Comparison of ENCODE assay signal across 8 mouse cellular contexts in genomic region chr1:73902171-73902991, GRCm38 (mm10).
DNase-seq lines count a peak whose midpoint lies in the region; ATAC-seq and TF ChIP-seq lines count a peak whose summit lies in the region.

No protein-coding gene starts in this region.

- H3K4me3 ChIP-seq in midbrain, embryonic 11.5 days (ENCODE audit: low read depth, low read length), result no peak overlapping the region
- no peak overlapping the region for H3K4me3 ChIP-seq in spleen, adult 2 months (ENCODE audit: extremely low read depth, insufficient read depth, insufficient read length)

- peak; percentile 70 for DNase-seq in urinary bladder, postnatal 14 days (ENCODE audit: low spot score)
- DNase-seq in urinary bladder, postnatal 4 days (ENCODE audit: low spot score in 2 of 2), result no peak
- peak; percentile 36 for DNase-seq in cerebellum, adult 9-11 months
- peak; percentile 75 for DNase-seq in gastrocnemius, adult 18-20 months (ENCODE audit: low spot score)
- peak; percentile 77 to 80 for DNase-seq in left cerebral cortex, postnatal 25 days (ENCODE audit: low spot score in 2 of 2)
- DNase-seq in midbrain, embryonic 11.5 days (ENCODE audit: low spot score, missing footprints), result peak; percentile 99
- DNase-seq in spleen, adult 2 months (ENCODE audit: low read depth in 1 of 2, low spot score in 2 of 2), result peak; percentile 36 to 52

- H3K4me1 ChIP-seq in midbrain, embryonic 11.5 days (ENCODE audit: control insufficient read depth, insufficient read depth, low read length), result no peaks in the 10 kb centered on the region
- no peaks in the 10 kb centered on the region for H3K4me1 ChIP-seq in spleen, adult 2 months (ENCODE audit: control insufficient read depth, insufficient read depth, insufficient read length)

- 27% methylated on average over 16 of the region's 16 CpGs for WGBS in midbrain, embryonic 11.5 days
- whole genome bisulfite sequencing in spleen, adult 2 months, result 31% methylated on average over 16 of the region's 16 CpGs

- H3K9me3 ChIP-seq in midbrain, embryonic 11.5 days (ENCODE audit: control insufficient read depth, low read length), result no peaks in the 10 kb centered on the region

- no peak overlapping the region for H3K27ac ChIP-seq in midbrain, embryonic 11.5 days (ENCODE audit: low read depth, low read length)
- H3K27ac ChIP-seq in spleen, adult 2 months (ENCODE audit: insufficient read depth, low read length), result no peak overlapping the region

- no peaks in the 10 kb centered on the region for H3K36me3 ChIP-seq in midbrain, embryonic 11.5 days (ENCODE audit: control insufficient read depth, insufficient read depth, low read length)
- no peaks in the 10 kb centered on the region for H3K36me3 ChIP-seq in spleen, adult 2 months (ENCODE audit: control insufficient read depth, insufficient read depth, low read length)

- H3K27me3 ChIP-seq in midbrain, embryonic 11.5 days (ENCODE audit: control insufficient read depth, insufficient read depth, low read length), result no peaks in the 10 kb centered on the region
- H3K27me3 ChIP-seq in spleen, adult 2 months (ENCODE audit: control insufficient read depth, insufficient read depth, low read length), result no peaks in the 10 kb centered on the region

- no peak overlapping the region for H3K4me2 ChIP-seq in midbrain, embryonic 11.5 days

- intact Hi-C loops in left cerebral cortex, postnatal 25 days (cut with DNase I), result loop anchor here (1.0 to 10.0 kb wide), 6 partner anchors 84 to 392 kb away; partner anchors contain the start of genes Rufy4 and Tns1

- no peak for TF ChIP-seq POLR2A in spleen, adult 2 months (IDR thresholded peaks at IDR 0.05; ENCODE audit: low read depth, low read length)

- peak; percentile 65; the same call in 1 of the 2 replicates for TF ChIP-seq CTCF in spleen, adult 2 months (IDR thresholded peaks at IDR 0.05; ENCODE audit: extremely low read depth, insufficient read depth, insufficient read length, insufficient replicate concordance)

- H3K9ac ChIP-seq in midbrain, embryonic 11.5 days (ENCODE audit: low read length), result no peak overlapping the region; the same call in 1 of the 2 replicates

- peak; percentile 54 for ATAC-seq in inflammation-experienced regulatory T-cells, adult 6 months
- peak; percentile 30; the same call in 1 of the 2 replicates for ATAC-seq in midbrain, embryonic 11.5 days (ENCODE audit: low FRiP score)

Comparison
In these comparisons a context has a peak if more than half of its experiments do, and no peak if none do; other contexts are left out.
1. DNase-seq: peak in urinary bladder, postnatal 14 days (single experiment), cerebellum, adult 9-11 months (single experiment), gastrocnemius, adult 18-20 months (single experiment), left cerebral cortex, postnatal 25 days (2 of 2), midbrain, embryonic 11.5 days (single experiment) and spleen, adult 2 months (2 of 2); none in urinary bladder, postnatal 4 days (0 of 2).